Mouse (Mus musculus): ENCODE results near the gene Trpc4ap. TPM values are rescaled to one million over a fixed set of nuclear protein-coding genes. Genes with fewer than 3 reads are reported as not detected.
A peak's percentile ranks its signal among the peaks of the same experiment; 100 is the strongest.
"Not testable (repeated sequence)": the region's sequence is repeated elsewhere in the genome, so short reads cannot be mapped to it uniquely, and the experiment has no call there.

Gene Trpc4ap
- 364 TPM in 1 of 2 replicates, not detected in the other for polyA plus RNA-seq (2012; ENCODE audit: insufficient read depth, insufficient read length, low replicate concordance, missing spikeins)

DNA sequence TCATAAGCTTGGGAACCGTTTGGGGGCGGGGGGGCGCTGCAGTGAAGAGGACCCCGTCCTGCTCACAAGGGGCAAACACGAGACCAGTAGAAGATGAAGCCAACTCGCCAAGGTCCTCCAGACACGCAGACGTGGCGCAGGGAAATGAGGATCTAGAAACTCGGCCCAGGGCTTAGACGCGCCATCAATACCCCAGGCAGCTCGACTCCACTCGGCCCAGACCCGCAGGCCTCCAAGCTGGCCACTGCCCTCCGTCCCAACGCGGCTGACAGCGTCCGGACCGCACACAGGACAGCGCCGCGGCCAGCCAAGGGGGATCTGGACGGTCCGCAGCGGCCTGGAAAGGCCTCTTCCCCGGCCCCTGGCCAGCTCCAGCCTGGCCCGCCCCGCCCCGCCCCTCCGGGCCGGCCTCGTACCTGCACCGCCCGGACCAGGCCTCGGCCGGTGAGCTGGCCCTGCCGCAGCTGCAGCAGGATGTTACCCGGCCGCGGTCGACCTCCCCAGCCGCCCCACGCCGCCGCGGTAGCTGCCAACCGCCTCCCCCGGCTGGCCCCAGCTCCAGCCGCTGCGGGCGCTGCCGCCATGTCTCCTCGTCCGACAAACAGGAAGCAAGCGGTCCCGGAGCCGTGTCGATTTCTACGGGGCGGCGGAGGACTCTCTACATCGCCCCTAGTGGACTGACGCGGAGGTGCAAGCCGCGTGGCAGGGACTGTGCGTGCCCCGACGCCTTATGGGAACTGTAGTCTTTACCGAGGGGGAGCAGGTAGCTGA is at the start of gene Trpc4ap:
Gene Trpc4ap, minus strand, starts transcription at position 662 of the 771 bp plus-strand sequence.
- WGBS, result 1% methylated on average over 72 of the region's 72 CpGs
- TF ChIP-seq CTCF (IDR thresholded peaks at IDR 0.05; ENCODE audit: insufficient read depth, low read depth, low read length) (peak; percentile 90), POLR2A (IDR thresholded peaks at IDR 0.05; ENCODE audit: insufficient read depth, low read depth, low read length) (peak; percentile 86)
- Histone ChIP-seq H3K27ac (ENCODE audit: insufficient read depth, low read depth, low read length) (no peak within 1 kb of the TSS), H3K4me3 (ENCODE audit: insufficient read depth, low read depth, low read length) (peak within 1 kb of the TSS; percentile 72), H3K4me1 (ENCODE audit: control insufficient read depth, insufficient read depth, low read length) (peaks cover 10% of the 10 kb centered on the region)

DNA sequence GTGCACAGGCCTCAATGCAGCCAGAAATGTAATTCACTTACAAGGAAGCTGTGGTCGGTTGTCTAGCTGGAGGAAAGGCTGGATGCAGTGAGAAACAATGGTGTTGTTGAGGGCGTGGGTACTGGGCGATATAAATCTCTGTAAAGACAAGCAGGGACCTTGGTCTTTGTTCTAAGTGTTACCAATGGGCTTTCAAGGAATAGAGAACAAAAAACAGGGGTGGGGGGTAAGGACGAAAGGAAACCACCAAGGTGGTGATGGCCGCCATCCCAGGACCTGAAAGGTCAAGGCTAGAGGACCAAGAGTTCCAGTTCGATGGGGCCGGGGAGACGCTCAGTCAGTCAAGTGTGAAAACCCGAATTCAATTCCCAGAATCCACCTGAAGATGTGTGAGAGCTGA is 45.6 kb upstream of the Trpc4ap start:
- H3K27ac ChIP-seq (ENCODE audit: insufficient read depth, low read depth, low read length), result no peak overlapping the region
- no peak overlapping the region for H3K4me3 ChIP-seq (ENCODE audit: insufficient read depth, low read depth, low read length)
- H3K4me1 ChIP-seq (ENCODE audit: control insufficient read depth, insufficient read depth, low read length), result 0 out of 2 replicates have a peak, but pooled peaks cover under 1% of the 10 kb centered on the region
- TF ChIP-seq CTCF (IDR thresholded peaks at IDR 0.05; ENCODE audit: insufficient read depth, low read depth, low read length), result no peak
- TF ChIP-seq POLR2A (IDR thresholded peaks at IDR 0.05; ENCODE audit: insufficient read depth, low read depth, low read length), result no peak
- 74% methylated on average over 9 of the region's 9 CpGs for WGBS

DNA sequence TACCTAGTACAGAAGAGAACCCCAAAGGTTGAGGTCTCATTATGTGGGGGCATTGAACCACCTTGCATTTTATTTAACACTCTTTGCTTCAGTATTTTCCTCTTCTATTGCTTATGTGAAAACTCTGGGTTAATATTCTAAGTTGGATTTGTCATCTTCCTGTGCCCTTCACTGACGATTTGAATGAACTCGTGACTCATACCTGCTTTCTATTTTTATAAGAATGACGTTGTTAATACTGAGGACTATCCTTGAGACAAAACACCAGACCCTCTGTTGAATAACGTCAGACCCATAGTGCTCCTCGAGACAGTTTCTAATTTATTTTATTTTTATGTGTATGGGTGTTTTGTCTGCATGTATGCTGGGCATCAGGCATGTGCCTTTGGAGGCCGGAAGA is 44.8 kb upstream of the Trpc4ap start:
- no peaks in the 10 kb centered on the region for H3K4me1 ChIP-seq (ENCODE audit: control insufficient read depth, insufficient read depth, low read length)
- no peak for TF ChIP-seq CTCF (IDR thresholded peaks at IDR 0.05; ENCODE audit: insufficient read depth, low read depth, low read length)
- no peak for TF ChIP-seq POLR2A (IDR thresholded peaks at IDR 0.05; ENCODE audit: insufficient read depth, low read depth, low read length)
- H3K4me3 ChIP-seq (ENCODE audit: insufficient read depth, low read depth, low read length), result no peak overlapping the region
- 74% methylated on average over 6 of the region's 6 CpGs for WGBS
- H3K27ac ChIP-seq (ENCODE audit: insufficient read depth, low read depth, low read length), result no peak overlapping the region

DNA sequence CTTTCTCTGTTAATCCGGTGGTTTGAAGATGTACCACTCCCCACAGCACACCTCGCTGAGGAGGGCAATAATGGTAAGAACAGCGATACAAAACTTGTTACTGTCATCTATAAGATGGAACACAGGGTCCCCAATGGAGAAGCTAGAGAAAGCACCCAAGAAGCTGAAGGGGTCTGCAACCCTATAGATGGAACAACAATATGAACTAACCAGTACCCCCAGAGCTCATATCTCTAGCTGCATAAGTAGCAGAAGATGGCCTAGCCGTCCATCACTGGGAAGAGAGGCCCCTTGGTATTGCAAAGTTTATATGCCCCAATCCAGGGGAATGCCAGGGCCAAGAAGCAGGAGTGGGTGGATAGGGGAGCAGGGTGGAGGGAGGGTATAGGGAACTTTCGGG is 43.6 kb upstream of the Trpc4ap start, which contains the start of gene Gm17581:
Gene Gm17581, minus strand, starts transcription at position 101 of the 400 bp plus-strand sequence.
- not testable (repeated sequence) for H3K27ac ChIP-seq (ENCODE audit: insufficient read depth, low read depth, low read length); H3K4me3 ChIP-seq (ENCODE audit: insufficient read depth, low read depth, low read length); H3K4me1 ChIP-seq (ENCODE audit: control insufficient read depth, insufficient read depth, low read length)
- 83% methylated on average over 5 of the region's 5 CpGs for WGBS

DNA sequence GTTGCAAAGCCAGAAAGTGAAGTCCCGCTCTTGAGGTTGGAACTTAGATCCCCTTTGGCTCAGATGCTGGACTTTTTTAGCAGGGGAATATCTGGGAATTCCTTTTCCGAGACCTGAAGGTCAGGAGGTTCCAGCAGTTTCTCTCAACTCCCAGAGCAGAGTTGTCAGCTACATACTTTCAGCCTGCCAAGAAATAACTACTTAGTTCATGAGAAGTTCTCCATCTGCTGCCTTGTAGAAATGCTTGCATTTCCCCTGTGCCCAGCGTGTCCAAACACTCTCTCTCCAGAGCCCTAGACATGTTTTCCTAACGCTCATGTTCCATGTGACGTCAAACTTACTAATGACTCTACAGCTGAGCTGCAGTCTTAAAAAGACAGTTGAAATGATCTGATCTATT is 42.9 kb upstream of the Trpc4ap start:
- TF ChIP-seq CTCF (IDR thresholded peaks at IDR 0.05; ENCODE audit: insufficient read depth, low read depth, low read length) (no peak), POLR2A (IDR thresholded peaks at IDR 0.05; ENCODE audit: insufficient read depth, low read depth, low read length) (no peak)
- 81% methylated on average over 5 of the region's 5 CpGs for WGBS
- H3K4me1 ChIP-seq (ENCODE audit: control insufficient read depth, insufficient read depth, low read length), result no peaks in the 10 kb centered on the region

DNA sequence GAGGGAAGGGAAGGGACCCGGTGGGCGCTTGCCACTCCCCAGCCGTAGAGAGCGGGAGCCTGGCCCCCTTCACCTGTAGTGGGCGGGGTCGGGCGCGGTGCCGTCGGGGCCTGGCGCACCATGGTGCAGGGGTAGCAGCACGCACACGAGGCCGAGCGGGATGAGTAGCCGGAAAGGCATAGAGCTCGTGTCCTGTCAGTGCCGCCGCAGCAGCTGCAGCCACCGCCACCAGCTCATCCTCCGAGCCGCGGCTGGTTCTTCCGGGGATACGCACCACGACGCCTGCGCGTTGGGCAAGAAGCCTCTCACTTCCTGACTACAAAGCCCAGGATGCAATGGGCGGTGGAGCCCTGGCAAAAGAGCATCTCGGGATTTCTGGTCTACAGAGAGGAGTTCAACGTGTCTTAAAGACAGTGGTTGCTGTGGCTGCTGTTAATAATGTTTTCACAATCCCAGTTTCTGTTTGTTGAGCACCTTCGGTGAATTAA is 37.0 kb upstream of the Trpc4ap start, which contains the start of gene Edem2:
Gene Edem2, minus strand, starts transcription at position 318 of the 488 bp plus-strand sequence.
- Histone ChIP-seq H3K4me3 (ENCODE audit: insufficient read depth, low read depth, low read length) (peak within 1 kb of the TSS; percentile 66), H3K27ac (ENCODE audit: insufficient read depth, low read depth, low read length) (no peak within 1 kb of the TSS), H3K4me1 (ENCODE audit: control insufficient read depth, insufficient read depth, low read length) (peaks cover 9% of the 10 kb centered on the region)
- under 1% methylated on average over 33 of the region's 33 CpGs for WGBS
- no peak for TF ChIP-seq CTCF (IDR thresholded peaks at IDR 0.05; ENCODE audit: insufficient read depth, low read depth, low read length)
- TF ChIP-seq POLR2A (IDR thresholded peaks at IDR 0.05; ENCODE audit: insufficient read depth, low read depth, low read length), result peak; percentile 80

More for the DNA sequence above, 42.9 kb upstream of the Trpc4ap start:
- Histone ChIP-seq H3K4me3 (ENCODE audit: insufficient read depth, low read depth, low read length) (no peak overlapping the region), H3K27ac (ENCODE audit: insufficient read depth, low read depth, low read length) (no peak overlapping the region)

DNA sequence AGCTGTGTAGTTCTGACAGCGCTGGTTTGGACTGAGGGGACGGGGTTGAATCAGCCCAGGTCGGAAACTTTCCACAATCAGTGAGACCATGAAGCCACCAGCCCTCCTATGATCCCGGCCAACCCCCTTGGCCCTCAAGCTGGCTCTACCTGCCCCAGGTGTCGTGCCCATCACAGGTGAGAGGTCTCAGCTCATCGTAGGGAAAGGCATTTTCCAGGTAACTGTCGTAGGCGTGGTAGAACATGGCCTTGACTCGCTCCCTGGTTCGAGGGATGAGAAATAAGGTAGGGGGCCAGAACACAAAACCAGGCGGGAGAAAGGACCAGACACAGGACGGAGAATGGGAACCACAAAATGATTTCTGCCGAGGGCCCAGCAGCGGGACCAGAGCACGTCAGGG is 36.6 kb upstream of the Trpc4ap start:
- 5% methylated on average over 15 of the region's 15 CpGs for WGBS

DNA sequence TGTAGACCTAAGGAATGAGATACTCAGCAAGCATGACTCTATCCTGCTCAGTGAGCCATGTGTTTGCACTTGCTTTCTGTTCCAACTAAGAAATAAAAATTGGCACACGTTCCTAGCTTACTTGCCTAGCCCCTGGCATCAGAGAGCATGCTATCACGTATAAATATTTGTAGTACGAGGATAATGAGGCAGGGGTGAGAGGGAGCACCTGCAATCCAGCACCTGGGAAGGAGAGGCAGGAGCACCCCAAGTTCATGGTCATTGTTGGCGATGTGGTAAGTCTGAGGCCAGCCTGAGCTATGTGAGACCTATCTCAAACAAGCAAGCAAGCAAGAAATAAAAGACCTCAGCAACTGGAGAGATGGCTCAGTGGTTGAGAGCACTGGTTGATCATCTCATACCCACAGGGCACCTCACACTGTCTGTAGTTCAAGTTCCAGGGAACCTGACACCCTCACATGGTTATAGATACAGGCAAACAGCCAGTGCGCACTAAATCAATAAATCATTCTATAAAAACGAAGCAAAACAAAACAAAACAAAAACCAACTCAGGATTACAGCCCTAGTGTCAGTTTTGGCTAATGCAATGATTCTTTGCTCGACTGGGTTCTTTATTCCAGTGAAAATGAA is 35.7 kb upstream of the Trpc4ap start:
- WGBS, result 74% methylated on average over 7 of the region's 7 CpGs
- Histone ChIP-seq H3K4me1 (ENCODE audit: control insufficient read depth, insufficient read depth, low read length) (peaks cover 9% of the 10 kb centered on the region), H3K27ac (ENCODE audit: insufficient read depth, low read depth, low read length) (no peak overlapping the region)

More for the DNA sequence above, 36.6 kb upstream of the Trpc4ap start:
- Histone ChIP-seq H3K27ac (ENCODE audit: insufficient read depth, low read depth, low read length) (no peak overlapping the region), H3K4me1 (ENCODE audit: control insufficient read depth, insufficient read depth, low read length) (peaks cover 9% of the 10 kb centered on the region), H3K4me3 (ENCODE audit: insufficient read depth, low read depth, low read length) (peak overlapping the region; percentile 66)
- no peak for TF ChIP-seq POLR2A (IDR thresholded peaks at IDR 0.05; ENCODE audit: insufficient read depth, low read depth, low read length)
- TF ChIP-seq CTCF (IDR thresholded peaks at IDR 0.05; ENCODE audit: insufficient read depth, low read depth, low read length), result no peak

DNA sequence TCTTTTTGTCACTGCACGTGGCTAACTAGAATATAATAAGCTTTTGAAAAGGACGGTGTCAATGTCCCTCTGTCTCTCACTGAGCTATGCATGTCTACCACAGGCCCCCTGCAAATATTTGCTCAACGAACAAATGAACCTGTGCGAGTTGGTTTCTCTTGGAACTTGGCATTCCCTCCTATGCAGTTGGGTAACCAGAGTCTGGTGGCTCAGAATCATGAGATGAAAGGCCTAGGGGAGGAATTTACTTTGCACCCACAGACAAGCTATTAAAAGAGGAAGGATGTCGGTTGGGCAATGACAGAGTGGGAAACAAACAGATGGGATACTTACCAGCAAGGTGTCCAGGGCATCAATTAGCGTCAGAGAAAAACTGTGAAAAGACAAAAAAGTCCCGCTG is 34.1 kb upstream of the Trpc4ap start:
- WGBS, result 85% methylated on average over 7 of the region's 7 CpGs
- Histone ChIP-seq H3K4me1 (ENCODE audit: control insufficient read depth, insufficient read depth, low read length) (peaks cover 9% of the 10 kb centered on the region), H3K27ac (ENCODE audit: insufficient read depth, low read depth, low read length) (no peak overlapping the region), H3K4me3 (ENCODE audit: insufficient read depth, low read depth, low read length) (no peak overlapping the region)
- TF ChIP-seq CTCF (IDR thresholded peaks at IDR 0.05; ENCODE audit: insufficient read depth, low read depth, low read length), result no peak
- no peak for TF ChIP-seq POLR2A (IDR thresholded peaks at IDR 0.05; ENCODE audit: insufficient read depth, low read depth, low read length)

More for the DNA sequence above, 35.7 kb upstream of the Trpc4ap start:
- H3K4me3 ChIP-seq (ENCODE audit: insufficient read depth, low read depth, low read length), result no peak overlapping the region
- TF ChIP-seq CTCF (IDR thresholded peaks at IDR 0.05; ENCODE audit: insufficient read depth, low read depth, low read length) (no peak), POLR2A (IDR thresholded peaks at IDR 0.05; ENCODE audit: insufficient read depth, low read depth, low read length) (no peak)
